Mouse (Mus musculus): ENCODE results near the gene Adamts6.

GRCm38 (mm10) chr13:104289176-104289575 is 1.5 kb downstream of the Adamts6 start:
- TF ChIP-seq CTCF (IDR thresholded peaks at IDR 0.05; ENCODE audit: insufficient read depth, low read length) (no peak), POLR2A (IDR thresholded peaks at IDR 0.05; ENCODE audit: borderline replicate concordance, extremely low read depth, low read depth, low read length) (no peak)
